Mouse (Mus musculus): ENCODE data around the gene Nde1. TPM values are rescaled to one million over a fixed set of nuclear protein-coding genes. Genes with fewer than 3 reads are reported as not detected.
"Not testable (repeated sequence)": the region's sequence is repeated elsewhere in the genome, so short reads cannot be mapped to it uniquely, and the experiment has no call there.

The Nde1 gene
- total RNA-seq (2021), result 10 to 100 TPM; 16.8 to 17.7 TPM
- long read RNA-seq, experiment 1, transcript Nde1-201 (9 exons, 2,287 nt), result major isoform, 27 of 49 reads
- long read RNA-seq, experiment 1, partial matches to known transcripts, result 13 of 49 reads
- long read RNA-seq, experiment 1, other reads (novel, unspliced or antisense), result 3 of 49 reads
- long read RNA-seq, experiment 2, transcript Nde1-201 (9 exons, 2,287 nt), result major isoform, 16 of 25 reads
- long read RNA-seq, experiment 2, partial matches to known transcripts, result 6 of 25 reads
- long read RNA-seq, experiment 2, other reads (novel, unspliced or antisense), result 0 of 25 reads

GRCm38 (mm10) chr16:14162988-14163416 is at the start of gene Nde1, which contains the start of gene Marf1:
Gene Nde1, plus strand, starts transcription at chr16:14163275.
Gene Marf1, minus strand, starts transcription at chr16:14163351.
- DNase-seq (ENCODE audit: low spot score in 2 of 2), result peak; percentile 64 to 81
- intact Hi-C loops (cut with DNase I), result no loop called here

GRCm38 (mm10) chr16:14117299-14117698 is 45.8 kb upstream of the Nde1 start:
- intact Hi-C loops (cut with DNase I), result no loop called here
- no peak for DNase-seq (ENCODE audit: low spot score in 2 of 2)

- intact Hi-C loops (cut with DNase I), result no loop called here
- DNase-seq (ENCODE audit: low spot score in 2 of 2), result no peak
Measured at GRCm38 (mm10) chr16:14120941-14121340, 42.1 kb upstream of the Nde1 start.

GRCm38 (mm10) chr16:14121563-14121962 is 41.5 kb upstream of the Nde1 start:
- no peak for DNase-seq (ENCODE audit: low spot score in 2 of 2)
- intact Hi-C loops (cut with DNase I), result no loop called here

- no peak for DNase-seq (ENCODE audit: low spot score in 2 of 2)
- intact Hi-C loops (cut with DNase I), result no loop called here
Measured at GRCm38 (mm10) chr16:14122586-14122985, 40.5 kb upstream of the Nde1 start.

GRCm38 (mm10) chr16:14123901-14124300 is 39.2 kb upstream of the Nde1 start:
- intact Hi-C loops (cut with DNase I), result no loop called here
- DNase-seq (ENCODE audit: low spot score in 2 of 2), result no peak

- intact Hi-C loops (cut with DNase I), result no loop called here
- no peak for DNase-seq (ENCODE audit: low spot score in 2 of 2)
Measured at GRCm38 (mm10) chr16:14124709-14125108, 38.4 kb upstream of the Nde1 start.

GRCm38 (mm10) chr16:14125253-14125652 is 37.8 kb upstream of the Nde1 start:
- no peak for DNase-seq (ENCODE audit: low spot score in 2 of 2)
- intact Hi-C loops (cut with DNase I), result no loop called here

- intact Hi-C loops (cut with DNase I), result no loop called here
- no peak for DNase-seq (ENCODE audit: low spot score in 2 of 2)
Measured at GRCm38 (mm10) chr16:14128977-14129376, 34.1 kb upstream of the Nde1 start.

GRCm38 (mm10) chr16:14130796-14131195 is 32.3 kb upstream of the Nde1 start:
- no peak for DNase-seq (ENCODE audit: low spot score in 2 of 2)
- intact Hi-C loops (cut with DNase I), result no loop called here

- DNase-seq (ENCODE audit: low spot score in 2 of 2), result no peak
- intact Hi-C loops (cut with DNase I), result no loop called here
Measured at GRCm38 (mm10) chr16:14131376-14131775, 31.7 kb upstream of the Nde1 start.

- DNase-seq (ENCODE audit: low spot score in 2 of 2), result no peak
- intact Hi-C loops (cut with DNase I), result no loop called here
Measured at GRCm38 (mm10) chr16:14131838-14132237, 31.2 kb upstream of the Nde1 start.

- peak in 1 of 2 experiments; percentile 12 for DNase-seq (ENCODE audit: low spot score in 2 of 2)
- intact Hi-C loops (cut with DNase I), result no loop called here
Measured at GRCm38 (mm10) chr16:14135014-14135413, 28.1 kb upstream of the Nde1 start.

GRCm38 (mm10) chr16:14137976-14138561 is 25.0 kb upstream of the Nde1 start:
- intact Hi-C loops (cut with DNase I), result no loop called here
- no peak for DNase-seq (ENCODE audit: low spot score in 2 of 2)

- DNase-seq (ENCODE audit: low spot score in 2 of 2), result no peak
- intact Hi-C loops (cut with DNase I), result no loop called here
Measured at GRCm38 (mm10) chr16:14139106-14139505, 24.0 kb upstream of the Nde1 start.

GRCm38 (mm10) chr16:14143298-14143697 is 19.8 kb upstream of the Nde1 start:
- DNase-seq (ENCODE audit: low spot score in 2 of 2), result no peak
- intact Hi-C loops (cut with DNase I), result no loop called here

GRCm38 (mm10) chr16:14147712-14148111 is 15.4 kb upstream of the Nde1 start:
- intact Hi-C loops (cut with DNase I), result no loop called here
- no peak for DNase-seq (ENCODE audit: low spot score in 2 of 2)

GRCm38 (mm10) chr16:14151718-14152117 is 11.4 kb upstream of the Nde1 start:
- no peak for DNase-seq (ENCODE audit: low spot score in 2 of 2)
- intact Hi-C loops (cut with DNase I), result no loop called here

- intact Hi-C loops (cut with DNase I); DNase-seq (ENCODE audit: low spot score in 2 of 2): not testable (repeated sequence)
Measured at GRCm38 (mm10) chr16:14155638-14156037, 7.4 kb upstream of the Nde1 start.

- intact Hi-C loops (cut with DNase I), result no loop called here
- DNase-seq (ENCODE audit: low spot score in 2 of 2), result no peak
Measured at GRCm38 (mm10) chr16:14156312-14156711, 6.8 kb upstream of the Nde1 start.

GRCm38 (mm10) chr16:14158536-14158935 is 4.5 kb upstream of the Nde1 start:
- intact Hi-C loops (cut with DNase I), result no loop called here
- no peak for DNase-seq (ENCODE audit: low spot score in 2 of 2)

All from left cerebral cortex, postnatal 14 days (tissue).